Mouse (Mus musculus) forebrain, embryonic 10.5 days (tissue): ENCODE data around the gene Ifit1bl1. TPM values are rescaled to one million over a fixed set of nuclear protein-coding genes. Genes with fewer than 3 reads are reported as not detected.
"Not testable (repeated sequence)": the region's sequence is repeated elsewhere in the genome, so short reads cannot be mapped to it uniquely, and the experiment has no call there.

ENCODE experiments used
- DNase-seq: peaks from one replicate; pipeline ENCODE4 v3.0.0-alpha.2; 2017; ENCODE audit warnings: low spot score; ENCODE audit errors: extremely low spot score
- H3K27ac ChIP-seq: fragments of 300-500 bp; sonication (generic); 2 replicates; pipeline ENCODE4 v1.5.1; 2016; ENCODE audit warnings: mild to moderate bottlenecking
- H3K27me3 ChIP-seq: fragments of 300-500 bp; sonication (generic); 2 replicates; pipeline ENCODE4 v1.6.1; 2016; ENCODE audit warnings: mild to moderate bottlenecking; ENCODE audit not compliant: poor library complexity, severe bottlenecking
- H3K36me3 ChIP-seq: fragments of 300-500 bp; sonication (generic); replicated peaks from 2 replicates; pipeline ENCODE4 v1.6.1; 2016; ENCODE audit warnings: mild to moderate bottlenecking, moderate library complexity
- H3K4me1 ChIP-seq: fragments of 300-500 bp; sonication (generic); 2 replicates; pipeline ENCODE4 v1.6.1; 2016
- H3K4me3 ChIP-seq: fragments of 300-500 bp; sonication (generic); 2 replicates; pipeline ENCODE4 v1.5.1; 2016; ENCODE audit warnings: mild to moderate bottlenecking, moderate library complexity
- H3K9me3 ChIP-seq: fragments of 300-500 bp; sonication (generic); 2 replicates; pipeline ENCODE4 v1.6.1; 2016; ENCODE audit warnings: mild to moderate bottlenecking, moderate library complexity
- WGBS: fragments of 180-500 bp; shearing (Covaris S2); methylation state at CpG from one replicate; pipeline ENCODE4 v1.1.7; 2016; 5-methylcytosine and 5-hydroxymethylcytosine counted together
- polyA plus RNA-seq: library from polyadenylated mRNA; unstranded; fragments of >200 nt; fragmentation: Nextera tagmentation; extraction: Ambion mirVana; gene quantifications from 2 replicates; pipeline ENCODE4 v1.2.1, GENCODE M21; 2016

Ifit1bl1 gene
- 0.09 TPM in 1 of 2 replicates, not detected in the other for polyA plus RNA-seq

GRCm38 (mm10) chr19:34601888-34602287 is at the start of gene Ifit1bl1:
Gene Ifit1bl1, minus strand, starts transcription at chr19:34601956.
- DNase-seq, H3K27me3 ChIP-seq, H3K4me1 ChIP-seq, H3K27ac ChIP-seq, H3K9me3 ChIP-seq, H3K4me3 ChIP-seq, H3K36me3 ChIP-seq: not testable (repeated sequence)
- WGBS, result 68% methylated on average over 1 of the region's 1 CpGs

GRCm38 (mm10) chr19:34650997-34651396 is 49.2 kb upstream of the Ifit1bl1 start:
- Histone ChIP-seq H3K4me1 (no peaks in the 10 kb centered on the region), H3K27ac (no peak overlapping the region), H3K36me3 (no peaks in the 10 kb centered on the region), H3K4me3 (no peak overlapping the region), H3K9me3 (no peaks in the 10 kb centered on the region), H3K27me3 (no peaks in the 10 kb centered on the region)
- 91% methylated on average over 6 of the region's 6 CpGs for WGBS
- no peak for DNase-seq

- WGBS, result 99% methylated on average over 3 of the region's 3 CpGs
- H3K27ac ChIP-seq, result no peak overlapping the region
- DNase-seq, result no peak
- H3K36me3 ChIP-seq, result no peaks in the 10 kb centered on the region
- H3K4me1 ChIP-seq, result no peaks in the 10 kb centered on the region
- no peaks in the 10 kb centered on the region for H3K27me3 ChIP-seq
- no peaks in the 10 kb centered on the region for H3K9me3 ChIP-seq
- H3K4me3 ChIP-seq, result no peak overlapping the region
Observed at GRCm38 (mm10) chr19:34650276-34650675, 48.5 kb upstream of the Ifit1bl1 start.

- not testable (repeated sequence) for H3K27me3 ChIP-seq, H3K36me3 ChIP-seq, H3K4me3 ChIP-seq, H3K9me3 ChIP-seq, H3K4me1 ChIP-seq, H3K27ac ChIP-seq, DNase-seq
- 91% methylated on average over 8 of the region's 8 CpGs for WGBS
Observed at GRCm38 (mm10) chr19:34647630-34648029, 45.9 kb upstream of the Ifit1bl1 start.

- Histone ChIP-seq H3K4me1 (no peaks in the 10 kb centered on the region), H3K27me3 (no peaks in the 10 kb centered on the region), H3K9me3 (no peaks in the 10 kb centered on the region), H3K36me3 (no peaks in the 10 kb centered on the region), H3K4me3 (no peak overlapping the region), H3K27ac (no peak overlapping the region)
- no peak for DNase-seq
- WGBS, result 85% methylated on average over 5 of the region's 5 CpGs
Observed at GRCm38 (mm10) chr19:34642616-34643015, 40.9 kb upstream of the Ifit1bl1 start.

GRCm38 (mm10) chr19:34640623-34641022 is 38.9 kb upstream of the Ifit1bl1 start, which contains the start of the genes Ifit1bl2 and Ifit1:
Gene Ifit1bl2, minus strand, starts transcription at chr19:34640743.
Gene Ifit1, plus strand, starts transcription at chr19:34640871.
- WGBS, result 65% methylated on average over 4 of the region's 4 CpGs
- no peaks in the 10 kb centered on the region for H3K36me3 ChIP-seq
- H3K27me3 ChIP-seq, result no peaks in the 10 kb centered on the region
- no peak within 1 kb of the TSS for H3K4me3 ChIP-seq
- no peaks in the 10 kb centered on the region for H3K9me3 ChIP-seq
- no peaks in the 10 kb centered on the region for H3K4me1 ChIP-seq
- no peak within 1 kb of the TSS for H3K27ac ChIP-seq
- DNase-seq, result no peak

GRCm38 (mm10) chr19:34636933-34637557 is 35.3 kb upstream of the Ifit1bl1 start:
- H3K27ac ChIP-seq, result no peak overlapping the region
- peak; percentile 50 for DNase-seq
- no peaks in the 10 kb centered on the region for H3K4me1 ChIP-seq
- H3K36me3 ChIP-seq, result no peaks in the 10 kb centered on the region
- WGBS, result 19% methylated on average over 3 of the region's 3 CpGs
- H3K4me3 ChIP-seq, result no peak overlapping the region
- no peaks in the 10 kb centered on the region for H3K27me3 ChIP-seq
- H3K9me3 ChIP-seq, result no peaks in the 10 kb centered on the region

- H3K9me3 ChIP-seq, result no peaks in the 10 kb centered on the region
- no peaks in the 10 kb centered on the region for H3K27me3 ChIP-seq
- H3K4me3 ChIP-seq, result no peak overlapping the region
- H3K36me3 ChIP-seq, result no peaks in the 10 kb centered on the region
- whole genome bisulfite sequencing, result 86% methylated on average over 2 of the region's 2 CpGs
- no peak for DNase-seq
- H3K4me1 ChIP-seq, result no peaks in the 10 kb centered on the region
- H3K27ac ChIP-seq, result no peak overlapping the region
Observed at GRCm38 (mm10) chr19:34633484-34633883, 31.7 kb upstream of the Ifit1bl1 start.

- Histone ChIP-seq H3K9me3 (no peaks in the 10 kb centered on the region), H3K27me3 (no peaks in the 10 kb centered on the region), H3K4me3 (no peak overlapping the region), H3K4me1 (no peaks in the 10 kb centered on the region), H3K36me3 (no peaks in the 10 kb centered on the region), H3K27ac (no peak overlapping the region)
- no peak for DNase-seq
Observed at GRCm38 (mm10) chr19:34631487-34631886, 29.7 kb upstream of the Ifit1bl1 start.

GRCm38 (mm10) chr19:34627496-34627895 is 25.7 kb upstream of the Ifit1bl1 start:
- no peaks in the 10 kb centered on the region for H3K36me3 ChIP-seq
- WGBS, result 84% methylated on average over 2 of the region's 2 CpGs
- no peak overlapping the region for H3K27ac ChIP-seq
- DNase-seq, result no peak
- no peaks in the 10 kb centered on the region for H3K27me3 ChIP-seq
- H3K9me3 ChIP-seq, result no peaks in the 10 kb centered on the region
- no peaks in the 10 kb centered on the region for H3K4me1 ChIP-seq
- no peak overlapping the region for H3K4me3 ChIP-seq

- Histone ChIP-seq H3K4me1 (no peaks in the 10 kb centered on the region), H3K4me3 (no peak overlapping the region), H3K27me3 (no peaks in the 10 kb centered on the region), H3K9me3 (no peaks in the 10 kb centered on the region), H3K36me3 (no peaks in the 10 kb centered on the region), H3K27ac (no peak overlapping the region)
- WGBS, result 85% methylated on average over 4 of the region's 4 CpGs
- DNase-seq, result no peak
Observed at GRCm38 (mm10) chr19:34624663-34625062, 22.9 kb upstream of the Ifit1bl1 start.

GRCm38 (mm10) chr19:34623781-34624180 is 22.0 kb upstream of the Ifit1bl1 start:
- no peak overlapping the region for H3K4me3 ChIP-seq
- 98% methylated on average over 6 of the region's 6 CpGs for WGBS
- H3K27me3 ChIP-seq, result no peaks in the 10 kb centered on the region
- no peak for DNase-seq
- H3K9me3 ChIP-seq, result no peaks in the 10 kb centered on the region
- H3K27ac ChIP-seq, result no peak overlapping the region
- H3K4me1 ChIP-seq, result no peaks in the 10 kb centered on the region
- H3K36me3 ChIP-seq, result no peaks in the 10 kb centered on the region

GRCm38 (mm10) chr19:34620871-34621270 is 19.1 kb upstream of the Ifit1bl1 start:
- no peak overlapping the region for H3K27ac ChIP-seq
- no peak for DNase-seq
- 97% methylated on average over 5 of the region's 5 CpGs for WGBS

More at GRCm38 (mm10) chr19:34620871-34621270, 19.1 kb upstream of the Ifit1bl1 start:
- Histone ChIP-seq H3K36me3 (no peaks in the 10 kb centered on the region), H3K4me1 (no peaks in the 10 kb centered on the region), H3K4me3 (no peak overlapping the region), H3K9me3 (no peaks in the 10 kb centered on the region), H3K27me3 (no peaks in the 10 kb centered on the region)
